Mouse (Mus musculus) embryo, embryonic 10.5 days (tissue): ENCODE measurements around the gene Tnrc6a.
"Not testable (repeated sequence)": the region's sequence is repeated elsewhere in the genome, so short reads cannot be mapped to it uniquely, and the experiment has no call there.

Experiments
- DNase-seq: peaks from one replicate; pipeline ENCODE4 v3.0.0-alpha.2; 2015; ENCODE audit warnings: low spot score

Gene Tnrc6a

DNA sequence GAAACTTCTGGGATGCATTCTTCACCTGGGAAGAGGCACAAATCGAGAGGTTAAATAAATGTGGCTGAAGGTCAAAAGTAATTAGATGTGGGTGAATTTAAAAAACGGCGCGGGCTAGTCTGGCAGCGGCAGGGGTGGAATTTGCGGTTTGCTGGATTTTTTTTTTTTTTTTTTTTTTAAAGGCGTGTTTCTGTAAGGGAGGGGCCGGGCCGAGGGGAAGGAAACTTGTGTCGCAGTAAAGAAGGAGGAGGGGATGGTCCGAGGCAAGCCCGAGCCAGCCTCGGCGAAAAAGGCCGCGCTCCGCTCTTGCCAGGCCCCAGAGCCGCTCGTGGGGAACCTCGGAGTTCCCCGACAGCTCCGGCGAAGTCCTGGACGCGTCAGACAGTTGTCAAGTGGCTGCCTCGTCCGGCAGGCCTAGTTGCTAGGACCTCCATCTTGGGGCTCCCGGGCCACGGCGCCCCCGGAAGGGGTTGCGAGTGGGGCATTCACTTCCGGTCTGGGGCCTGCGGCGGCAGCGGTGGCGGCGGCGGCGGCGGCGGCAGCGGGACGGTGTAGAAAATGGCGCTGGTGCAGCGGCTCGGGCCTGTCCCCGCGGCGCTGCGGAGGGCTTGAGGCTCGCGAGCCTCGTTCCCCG lies at the start of gene Tnrc6a:
Gene Tnrc6a (plus strand): TSS at position 221 of the 634 bp plus-strand sequence.
- peak; percentile 93 for DNase-seq

- DNase-seq, result no peak
These were observed 41.4 kb upstream of the Tnrc6a start for GRCm38 (mm10) chr7:123082236-123082635.

- DNase-seq, result peak; percentile 35
These were observed 40.1 kb upstream of the Tnrc6a start for GRCm38 (mm10) chr7:123083441-123084123.

DNA sequence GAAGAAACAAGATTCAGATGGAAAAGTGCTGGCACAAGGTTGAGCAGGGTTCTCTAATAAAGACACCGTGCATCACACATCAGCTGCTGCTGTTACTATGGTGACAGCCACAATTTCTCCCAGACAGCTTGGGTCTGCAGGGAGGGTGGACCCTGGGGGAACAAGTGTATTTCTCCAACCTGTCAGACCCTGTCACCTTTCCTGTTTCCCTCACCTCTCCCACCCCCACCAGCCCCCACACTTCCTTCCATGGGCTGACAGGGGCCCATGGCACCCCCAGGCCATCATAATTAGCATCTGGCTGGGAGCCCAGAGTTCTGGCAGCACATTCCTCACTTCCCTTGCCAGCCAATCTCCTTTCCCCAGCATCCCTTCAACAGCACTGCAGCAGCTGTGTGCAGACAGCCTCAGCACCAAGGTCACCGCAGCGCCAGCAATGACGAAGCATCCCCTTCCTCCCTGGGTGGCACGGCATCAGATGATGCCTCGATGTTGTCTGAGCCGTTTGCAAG lies 39.4 kb upstream of the Tnrc6a start:
- DNase-seq, result peak; percentile 69

- peak; percentile 55 for DNase-seq
These were observed 39.0 kb upstream of the Tnrc6a start for GRCm38 (mm10) chr7:123084708-123085107.

- DNase-seq, result no peak
These were observed 34.8 kb upstream of the Tnrc6a start for GRCm38 (mm10) chr7:123088920-123089319.

GRCm38 (mm10) chr7:123096344-123097120 lies 27.2 kb upstream of the Tnrc6a start:
- no peak for DNase-seq

DNA sequence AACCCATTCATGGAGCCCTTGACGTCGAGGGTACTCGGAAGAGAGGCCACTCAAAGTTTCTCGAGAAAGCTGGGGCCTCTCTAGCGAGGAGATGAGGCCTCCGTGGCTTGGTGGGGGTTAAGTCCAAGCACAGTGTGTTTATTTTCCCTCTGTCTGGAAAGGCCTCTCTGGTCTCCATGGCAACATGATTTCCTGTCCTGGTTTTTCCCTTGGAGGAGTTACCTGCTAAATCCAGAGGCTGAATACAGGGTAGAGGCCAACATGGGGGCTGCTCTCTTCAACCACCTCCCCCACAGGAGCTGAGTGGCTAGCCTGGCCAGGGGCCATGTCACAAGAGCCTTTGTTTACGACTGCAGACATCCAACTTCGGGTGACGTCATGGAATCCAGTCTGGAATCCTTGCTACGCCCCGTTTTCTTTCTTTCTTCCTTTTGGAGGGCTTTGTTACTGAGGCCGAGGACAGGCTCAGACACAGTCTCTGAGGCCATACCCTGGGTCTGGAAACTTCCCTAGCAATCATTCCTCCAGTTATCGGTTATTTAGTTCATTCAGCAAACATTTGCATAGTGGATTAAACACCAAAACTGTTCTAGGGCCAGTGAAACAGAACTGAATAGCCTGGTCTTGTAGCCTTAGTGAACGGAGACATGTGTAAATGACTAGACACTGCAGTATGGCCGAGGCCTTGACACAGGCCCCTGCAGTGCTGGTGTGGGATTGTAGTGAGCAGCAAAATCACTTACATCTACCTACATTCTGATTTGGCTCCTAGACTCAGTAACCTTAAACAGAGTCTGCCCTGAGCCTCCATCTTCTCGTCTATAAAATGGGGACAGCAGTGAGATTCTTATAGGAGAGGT lies 25.6 kb upstream of the Tnrc6a start:
- DNase-seq, result peak; percentile 95

GRCm38 (mm10) chr7:123101295-123101694 lies 22.4 kb upstream of the Tnrc6a start:
- no peak for DNase-seq

DNA sequence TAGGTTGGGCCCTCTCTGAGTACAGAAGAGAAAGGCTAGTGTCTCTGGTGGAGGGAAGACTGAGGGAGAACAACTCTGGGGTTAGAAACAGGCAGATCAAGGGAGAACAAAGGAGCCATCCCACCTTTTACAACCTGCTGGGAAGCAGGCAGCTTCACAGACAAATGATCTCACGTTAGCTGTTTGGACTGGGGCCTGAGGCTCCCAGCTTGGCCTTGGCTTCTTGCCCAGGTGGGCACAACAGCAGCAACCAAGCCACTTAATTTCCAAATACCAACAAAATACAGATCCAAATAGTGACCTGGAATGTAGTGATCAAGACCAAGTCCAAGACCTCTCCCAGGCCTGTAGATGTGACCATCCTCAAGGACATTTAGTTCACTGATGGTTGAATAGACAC lies 18.3 kb upstream of the Tnrc6a start:
- DNase-seq, result not testable (repeated sequence)

- no peak for DNase-seq
These were observed 17.8 kb upstream of the Tnrc6a start for GRCm38 (mm10) chr7:123105906-123106305.

DNA sequence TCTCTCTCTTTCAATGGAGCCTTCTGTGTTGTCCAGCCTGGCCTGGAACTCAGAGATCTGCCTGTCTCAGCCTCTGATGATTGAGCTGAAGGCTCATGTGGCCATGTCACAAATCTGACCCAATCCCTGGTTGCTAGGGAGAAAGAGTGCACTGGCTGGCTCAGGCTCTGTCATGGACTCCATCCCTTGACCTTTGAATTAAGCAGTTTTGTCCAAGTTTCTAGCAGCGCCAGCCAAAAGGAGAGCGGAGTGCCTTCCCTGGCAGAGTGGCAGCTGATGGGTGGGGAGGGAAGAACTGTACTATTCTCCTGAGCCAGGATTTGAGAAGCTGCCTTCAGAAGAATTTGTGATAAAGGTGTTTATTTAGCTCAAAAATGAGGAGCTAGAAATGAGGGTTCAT lies 17.4 kb upstream of the Tnrc6a start:
- DNase-seq, result no peak

- peak; percentile 36 for DNase-seq
These were observed 15.3 kb upstream of the Tnrc6a start for GRCm38 (mm10) chr7:123108058-123109055.

DNA sequence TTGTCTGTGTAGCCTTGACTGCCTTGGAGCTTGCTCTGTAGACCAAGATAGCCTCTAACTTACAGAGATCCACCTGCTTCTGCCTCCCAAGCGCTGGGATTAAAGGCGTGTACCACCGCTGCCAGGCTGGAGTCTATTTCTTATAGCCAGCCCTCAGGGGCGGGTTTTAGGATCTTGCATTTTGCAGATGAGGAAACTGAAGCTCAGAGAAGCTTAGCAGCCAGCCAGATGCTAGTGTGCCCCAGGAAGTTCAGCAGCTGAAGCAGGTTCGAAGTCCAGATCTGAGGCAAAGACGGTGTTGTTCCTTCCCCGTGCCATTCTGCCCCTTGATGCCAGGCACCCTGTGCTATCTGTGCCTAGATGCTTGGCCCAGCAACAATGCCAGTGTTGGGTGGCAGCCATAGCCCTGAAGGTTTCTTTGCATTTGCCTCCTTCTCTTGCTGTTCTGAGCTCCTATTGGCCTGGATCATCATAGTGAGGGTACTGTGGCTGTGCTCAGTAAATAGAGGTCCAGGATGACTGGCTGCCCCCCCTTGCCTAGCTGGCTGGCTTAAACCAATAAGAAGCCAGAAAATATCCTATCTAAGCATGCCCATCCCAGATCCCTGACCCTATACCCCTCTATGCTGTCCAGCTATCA lies 14.2 kb upstream of the Tnrc6a start:
- DNase-seq, result no peak

- DNase-seq, result no peak
These were observed 13.6 kb upstream of the Tnrc6a start for GRCm38 (mm10) chr7:123110135-123110534.

DNA sequence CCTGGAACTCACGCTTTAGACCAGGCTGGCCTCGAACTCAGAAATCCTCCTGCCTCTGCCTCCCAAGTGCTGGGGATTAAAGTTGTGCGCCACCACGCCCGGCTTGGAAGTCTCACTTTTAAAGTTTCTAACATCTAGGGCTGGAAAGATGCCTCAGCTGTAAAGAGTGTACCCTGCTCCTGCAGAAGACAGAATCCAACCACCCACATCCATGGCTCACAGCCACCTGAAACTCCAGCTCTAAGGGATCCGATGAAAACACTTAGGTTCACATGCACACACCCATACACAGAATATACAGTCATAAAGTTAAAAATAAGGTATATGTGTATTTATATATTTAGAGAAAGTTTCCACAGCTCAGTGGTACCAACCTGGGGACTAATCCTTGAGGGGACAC lies 10.1 kb upstream of the Tnrc6a start:
- DNase-seq, result no peak

- no peak for DNase-seq
These were observed 6.9 kb upstream of the Tnrc6a start for GRCm38 (mm10) chr7:123116799-123117198.

GRCm38 (mm10) chr7:123117209-123117608 lies 6.5 kb upstream of the Tnrc6a start:
- no peak for DNase-seq

DNA sequence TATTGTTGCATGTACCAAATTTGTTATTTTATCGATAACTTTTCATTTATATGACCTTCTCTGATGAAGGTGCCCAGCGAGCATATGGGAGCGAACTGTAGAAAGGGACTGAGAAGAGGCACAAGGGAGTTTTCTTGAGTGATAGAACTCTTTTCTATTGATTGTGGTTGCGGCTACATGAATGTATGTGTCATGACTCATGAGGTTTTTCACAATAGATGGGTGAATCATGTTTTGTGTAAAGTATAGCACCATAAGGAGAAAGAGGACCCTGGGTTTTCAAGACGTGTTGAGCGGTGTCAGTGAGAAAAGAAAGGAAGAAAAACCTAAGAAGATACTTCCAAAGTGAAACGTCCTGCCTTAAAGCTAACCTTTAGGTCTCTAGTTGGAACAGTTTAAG lies 3.2 kb upstream of the Tnrc6a start:
- DNase-seq, result no peak

DNA sequence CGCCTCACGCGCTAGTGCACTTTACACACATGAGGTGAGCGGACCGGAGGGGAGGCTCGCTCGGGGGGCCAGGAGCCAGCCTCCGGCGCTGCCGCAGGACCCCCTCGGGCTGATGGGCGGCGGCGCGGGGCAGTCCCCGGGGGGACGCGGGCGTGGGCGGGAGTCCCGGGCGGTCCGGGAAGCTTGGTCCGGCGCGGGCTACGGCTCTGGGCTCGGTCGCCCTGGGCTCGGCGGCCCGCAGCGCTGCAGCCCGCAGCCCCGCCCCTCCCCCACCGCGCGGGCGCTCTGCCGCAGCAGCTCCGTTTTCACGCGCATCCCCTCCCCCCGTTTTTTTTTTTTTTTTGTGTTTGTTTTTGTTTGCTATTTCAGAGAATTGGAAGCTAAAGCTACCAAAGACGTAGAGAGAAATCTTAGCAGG lies 623 bp downstream of the Tnrc6a start:
- no peak for DNase-seq
